Mouse (Mus musculus) naive thymus-derived CD4-positive, alpha-beta T cell, adult 5 months (primary cell): Measurements from ENCODE around the gene Tmem174. TPM values are rescaled to one million over a fixed set of nuclear protein-coding genes. Genes with fewer than 3 reads are reported as not detected.

Source experiments
- polyA plus RNA-seq: library from polyadenylated mRNA; unstranded; fragments of 100-300 nt; shearing (Covaris generic); gene quantifications from one replicate; pipeline ENCODE4 v1.2.1, GENCODE M21; 2017

Tmem174 gene
- polyA plus RNA-seq: not detected

GRCm38 (mm10) chr13:98637145-98637544 lies at the start of gene Tmem174:
Tmem174 (minus strand) TSS chr13:98637410.

Other genes with a start within 250 kb of the Tmem174 start
- gene Gm10320, start 145.4 kb downstream of the Tmem174 start, polyA plus RNA-seq: not detected
- not detected for gene Tmem171, start 57.4 kb upstream of the Tmem174 start, polyA plus RNA-seq
- gene Fcho2, start 178.0 kb upstream of the Tmem174 start, polyA plus RNA-seq: 48.4 TPM